Mouse (Mus musculus) limb, embryonic 13.5 days (tissue): ENCODE data around the gene Ccl11. TPM values are rescaled to one million over a fixed set of nuclear protein-coding genes. Genes with fewer than 3 reads are reported as not detected.

ENCODE experiments used
- ATAC-seq: fragments of 200-750 bp; cut with Nextera tagmentation; 2 replicates; pipeline ENCODE4 v1.8.0; 2017; ENCODE audit warnings: low read depth, moderate number of reproducible peaks, moderate TSS enrichment; ENCODE audit not compliant: low FRiP score
- H3K27ac ChIP-seq: fragments of 300-500 bp; sonication (generic); 2 replicates; pipeline ENCODE4 v1.5.1; 2015; ENCODE audit warnings: inconsistent platforms, mild to moderate bottlenecking, moderate library complexity
- H3K27me3 ChIP-seq: fragments of 300-500 bp; sonication (generic); 2 replicates; pipeline ENCODE4 v1.6.1; 2015; ENCODE audit warnings: mild to moderate bottlenecking, inconsistent platforms
- H3K36me3 ChIP-seq: fragments of 300-500 bp; sonication (generic); 2 replicates; pipeline ENCODE4 v1.6.1; 2015; ENCODE audit warnings: inconsistent platforms, mild to moderate bottlenecking, moderate library complexity
- H3K4me1 ChIP-seq: fragments of 300-500 bp; sonication (generic); 2 replicates; pipeline ENCODE4 v1.6.1; 2015; ENCODE audit warnings: inconsistent platforms
- H3K4me2 ChIP-seq: fragments of 300-500 bp; sonication (generic); replicated peaks from 2 replicates; pipeline ENCODE4 v1.6.1; 2015; ENCODE audit warnings: inconsistent platforms, mild to moderate bottlenecking, moderate library complexity
- H3K4me3 ChIP-seq: fragments of 300-500 bp; sonication (generic); 2 replicates; pipeline ENCODE4 v1.5.1; 2015; ENCODE audit warnings: moderate library complexity, mild to moderate bottlenecking, inconsistent platforms
- H3K9ac ChIP-seq: fragments of 300-500 bp; sonication (generic); 2 replicates; pipeline ENCODE4 v1.6.1; 2015; ENCODE audit warnings: mild to moderate bottlenecking, inconsistent platforms
- H3K9me3 ChIP-seq: fragments of 300-500 bp; sonication (generic); 2 replicates; pipeline ENCODE4 v1.6.1; 2016; ENCODE audit warnings: inconsistent platforms
- WGBS: fragments of 180-500 bp; shearing (Covaris S2); methylation state at CpG from one replicate; pipeline ENCODE4 v1.1.7; 2015; 5-methylcytosine and 5-hydroxymethylcytosine counted together
- polyA plus RNA-seq: library from polyadenylated mRNA; unstranded; fragments of >200 nt; fragmentation: Nextera tagmentation; extraction: Ambion mirVana; gene quantifications from 2 replicates; pipeline ENCODE4 v1.2.1, GENCODE M21; 2015

Ccl11 gene
- polyA plus RNA-seq, 1 experiment from 2014 or later = 2.3 TPM

- no peak overlapping the region for H3K27ac ChIP-seq
- H3K27me3 ChIP-seq = no peaks in the 10 kb centered on the region
- H3K9ac ChIP-seq = no peak overlapping the region
- 77% methylated on average over 2 of the region's 2 CpGs for WGBS
- H3K4me2 ChIP-seq = no peak overlapping the region
- no peaks in the 10 kb centered on the region for H3K36me3 ChIP-seq
- ATAC-seq = no peak
- H3K4me3 ChIP-seq = no peak overlapping the region
- no peaks in the 10 kb centered on the region for H3K4me1 ChIP-seq
- H3K9me3 ChIP-seq = no peaks in the 10 kb centered on the region
Measured at GRCm38 (mm10) chr11:82063454-82063853, 5.8 kb downstream of the Ccl11 start.

- no peak for ATAC-seq
- Histone ChIP-seq H3K27ac (no peak overlapping the region), H3K4me2 (no peak overlapping the region), H3K27me3 (no peaks in the 10 kb centered on the region), H3K9ac (no peak overlapping the region), H3K4me3 (no peak overlapping the region), H3K36me3 (no peaks in the 10 kb centered on the region), H3K9me3 (no peaks in the 10 kb centered on the region), H3K4me1 (no peaks in the 10 kb centered on the region)
- 79% methylated on average over 7 of the region's 7 CpGs for WGBS
Measured at GRCm38 (mm10) chr11:82066953-82067571, 9.4 kb downstream of the Ccl11 start.

GRCm38 (mm10) chr11:82071076-82071475 is 13.5 kb downstream of the Ccl11 start:
- H3K9me3 ChIP-seq = no peaks in the 10 kb centered on the region
- 89% methylated on average over 3 of the region's 3 CpGs for WGBS
- no peaks in the 10 kb centered on the region for H3K27me3 ChIP-seq
- no peak overlapping the region for H3K4me2 ChIP-seq
- no peak overlapping the region for H3K4me3 ChIP-seq
- no peak overlapping the region for H3K9ac ChIP-seq
- H3K27ac ChIP-seq = no peak overlapping the region
- no peaks in the 10 kb centered on the region for H3K36me3 ChIP-seq
- H3K4me1 ChIP-seq = no peaks in the 10 kb centered on the region
- ATAC-seq = no peak

- Histone ChIP-seq H3K9me3 (no peaks in the 10 kb centered on the region), H3K4me1 (no peaks in the 10 kb centered on the region), H3K27me3 (no peaks in the 10 kb centered on the region), H3K4me2 (no peak overlapping the region), H3K36me3 (no peaks in the 10 kb centered on the region), H3K4me3 (no peak overlapping the region), H3K9ac (no peak overlapping the region), H3K27ac (no peak overlapping the region)
- WGBS = 76% methylated on average over 1 of the region's 1 CpGs
- no peak for ATAC-seq
Measured at GRCm38 (mm10) chr11:82072374-82072773, 14.8 kb downstream of the Ccl11 start.

- H3K4me2 ChIP-seq = no peak overlapping the region
- 78% methylated on average over 3 of the region's 3 CpGs for WGBS
- no peaks in the 10 kb centered on the region for H3K4me1 ChIP-seq
- no peak for ATAC-seq
- H3K4me3 ChIP-seq = no peak overlapping the region
- H3K27me3 ChIP-seq = no peaks in the 10 kb centered on the region
- H3K9me3 ChIP-seq = no peaks in the 10 kb centered on the region
- H3K27ac ChIP-seq = no peak overlapping the region
- H3K36me3 ChIP-seq = no peaks in the 10 kb centered on the region
- H3K9ac ChIP-seq = no peak overlapping the region
Measured at GRCm38 (mm10) chr11:82072984-82073383, 15.4 kb downstream of the Ccl11 start.

- ATAC-seq = no peak
- no peaks in the 10 kb centered on the region for H3K27me3 ChIP-seq
- H3K36me3 ChIP-seq = no peaks in the 10 kb centered on the region
- H3K9ac ChIP-seq = no peak overlapping the region
- H3K9me3 ChIP-seq = no peaks in the 10 kb centered on the region
- WGBS = 90% methylated on average over 3 of the region's 3 CpGs
- no peak overlapping the region for H3K27ac ChIP-seq
- H3K4me2 ChIP-seq = no peak overlapping the region
- no peaks in the 10 kb centered on the region for H3K4me1 ChIP-seq
- no peak overlapping the region for H3K4me3 ChIP-seq
Measured at GRCm38 (mm10) chr11:82073686-82074085, 16.1 kb downstream of the Ccl11 start.

- ATAC-seq = no peak
- no peak overlapping the region for H3K4me2 ChIP-seq
- no peaks in the 10 kb centered on the region for H3K27me3 ChIP-seq
- H3K4me3 ChIP-seq = no peak overlapping the region
- H3K4me1 ChIP-seq = no peaks in the 10 kb centered on the region
- H3K27ac ChIP-seq = no peak overlapping the region
- no peaks in the 10 kb centered on the region for H3K9me3 ChIP-seq
- H3K9ac ChIP-seq = no peak overlapping the region
- H3K36me3 ChIP-seq = no peaks in the 10 kb centered on the region
- 53% methylated on average over 3 of the region's 3 CpGs for WGBS
Measured at GRCm38 (mm10) chr11:82077031-82077430, 19.4 kb downstream of the Ccl11 start.

GRCm38 (mm10) chr11:82078136-82078730 is 20.6 kb downstream of the Ccl11 start:
- ATAC-seq = no peak
- Histone ChIP-seq H3K4me2 (no peak overlapping the region), H3K27ac (no peak overlapping the region), H3K4me1 (no peaks in the 10 kb centered on the region), H3K9me3 (no peaks in the 10 kb centered on the region), H3K27me3 (no peaks in the 10 kb centered on the region), H3K9ac (no peak overlapping the region), H3K36me3 (no peaks in the 10 kb centered on the region), H3K4me3 (no peak overlapping the region)

- no peak for ATAC-seq
- Histone ChIP-seq H3K4me3 (no peak overlapping the region), H3K36me3 (no peaks in the 10 kb centered on the region), H3K27ac (no peak overlapping the region), H3K27me3 (no peaks in the 10 kb centered on the region), H3K4me1 (no peaks in the 10 kb centered on the region), H3K4me2 (no peak overlapping the region), H3K9ac (no peak overlapping the region), H3K9me3 (no peaks in the 10 kb centered on the region)
- 78% methylated on average over 3 of the region's 3 CpGs for WGBS
Measured at GRCm38 (mm10) chr11:82080865-82081264, 23.2 kb downstream of the Ccl11 start.

- H3K4me2 ChIP-seq = no peak overlapping the region
- no peak overlapping the region for H3K27ac ChIP-seq
- H3K4me1 ChIP-seq = no peaks in the 10 kb centered on the region
- H3K9ac ChIP-seq = no peak overlapping the region
- ATAC-seq = no peak
- 88% methylated on average over 3 of the region's 3 CpGs for WGBS
- H3K27me3 ChIP-seq = no peaks in the 10 kb centered on the region
- H3K36me3 ChIP-seq = no peaks in the 10 kb centered on the region
- no peaks in the 10 kb centered on the region for H3K9me3 ChIP-seq
- no peak overlapping the region for H3K4me3 ChIP-seq
Measured at GRCm38 (mm10) chr11:82084360-82084759, 26.7 kb downstream of the Ccl11 start.

- no peaks in the 10 kb centered on the region for H3K27me3 ChIP-seq
- H3K9ac ChIP-seq = no peak overlapping the region
- no peak overlapping the region for H3K4me3 ChIP-seq
- no peaks in the 10 kb centered on the region for H3K36me3 ChIP-seq
- ATAC-seq = no peak
- 83% methylated on average over 10 of the region's 10 CpGs for WGBS
- no peak overlapping the region for H3K4me2 ChIP-seq
- H3K27ac ChIP-seq = no peak overlapping the region
- H3K9me3 ChIP-seq = no peaks in the 10 kb centered on the region
- H3K4me1 ChIP-seq = no peaks in the 10 kb centered on the region
Measured at GRCm38 (mm10) chr11:82099511-82100323, 42.1 kb downstream of the Ccl11 start.

GRCm38 (mm10) chr11:82101087-82101486 is 43.5 kb downstream of the Ccl11 start:
- Histone ChIP-seq H3K9me3 (no peaks in the 10 kb centered on the region), H3K27me3 (no peaks in the 10 kb centered on the region), H3K9ac (no peak overlapping the region), H3K36me3 (no peaks in the 10 kb centered on the region), H3K27ac (no peak overlapping the region), H3K4me3 (no peak overlapping the region), H3K4me2 (no peak overlapping the region), H3K4me1 (no peaks in the 10 kb centered on the region)
- no peak for ATAC-seq
- WGBS = 82% methylated on average over 4 of the region's 4 CpGs
